Mouse (Mus musculus): ENCODE data around the gene Plekho1. TPM values are rescaled to one million over a fixed set of nuclear protein-coding genes. Genes with fewer than 3 reads are reported as not detected.
"Not testable (repeated sequence)": the region's sequence is repeated elsewhere in the genome, so short reads cannot be mapped to it uniquely, and the experiment has no call there.

Plekho1 gene
- polyA plus RNA-seq, 1 experiment from 2014 or later = 69.6 TPM

DNA sequence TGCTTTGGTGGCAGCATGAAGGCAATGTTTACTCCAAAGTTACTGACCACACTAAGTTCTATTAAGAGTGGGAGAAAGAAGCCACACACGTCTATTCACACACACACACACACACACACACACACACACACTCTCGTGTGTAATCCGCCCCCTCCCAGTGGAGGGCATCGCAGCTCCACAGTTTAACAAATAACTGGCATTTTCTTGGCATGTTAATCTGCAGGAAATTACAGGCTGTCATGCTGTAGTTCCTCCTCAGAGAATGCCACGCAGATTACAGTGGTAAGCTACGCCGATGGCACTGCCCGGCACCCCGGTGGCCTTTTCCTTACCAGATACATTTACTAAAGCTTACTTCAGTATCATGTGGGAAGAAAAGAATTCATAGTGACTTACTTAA is 17.5 kb downstream of the Plekho1 start:
- H3K4me2 ChIP-seq = no peak overlapping the region
- 69% methylated on average over 9 of the region's 9 CpGs for WGBS

DNA sequence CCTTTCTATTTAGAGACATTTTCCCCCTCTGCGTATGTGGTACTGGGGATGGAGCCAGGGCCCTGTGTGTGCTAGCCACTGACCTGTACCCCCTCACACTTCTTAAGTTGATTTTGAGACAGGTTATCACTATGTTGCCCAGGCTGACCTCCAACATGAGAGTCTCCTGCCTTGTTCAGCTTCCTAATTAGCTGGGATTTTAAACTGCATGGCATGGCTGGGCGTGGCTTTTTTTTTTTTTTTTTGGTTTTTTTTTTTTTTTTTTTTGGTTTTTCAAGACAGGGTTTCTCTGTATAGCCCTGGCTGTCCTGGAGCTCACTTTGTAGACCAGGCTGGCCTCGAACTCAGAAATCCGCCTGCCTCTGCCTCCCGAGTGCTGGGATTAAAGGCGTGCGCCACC is 18.2 kb downstream of the Plekho1 start:
- Histone ChIP-seq H3K4me1 (replicated peaks) (peaks cover 18% of the 10 kb centered on the region), H3K27ac (peak overlapping the region; percentile 55)
- not testable (repeated sequence) for H3K36me3 ChIP-seq; H3K4me2 ChIP-seq; H3K4me3 ChIP-seq; H3K27me3 ChIP-seq; H3K9ac ChIP-seq; H3K9me3 ChIP-seq (replicated peaks)
- peak; percentile 37; the same call in 1 of the 2 replicates for ATAC-seq (replicated peaks; ENCODE audit: insufficient number of reproducible peaks, insufficient read depth, low FRiP score, low read depth)
- 82% methylated on average over 7 of the region's 7 CpGs for WGBS

More for the DNA sequence above, 17.5 kb downstream of the Plekho1 start:
- no peak for ATAC-seq (replicated peaks; ENCODE audit: insufficient number of reproducible peaks, insufficient read depth, low FRiP score, low read depth)
- H3K4me3 ChIP-seq = no peak overlapping the region
- no peaks in the 10 kb centered on the region for H3K36me3 ChIP-seq
- no peaks in the 10 kb centered on the region for H3K27me3 ChIP-seq
- peaks cover 12% of the 10 kb centered on the region for H3K4me1 ChIP-seq (replicated peaks)
- peak overlapping the region; percentile 3; the same call in 1 of the 2 replicates for H3K27ac ChIP-seq
- no peak overlapping the region for H3K9ac ChIP-seq
- H3K9me3 ChIP-seq (replicated peaks) = no peaks in the 10 kb centered on the region

DNA sequence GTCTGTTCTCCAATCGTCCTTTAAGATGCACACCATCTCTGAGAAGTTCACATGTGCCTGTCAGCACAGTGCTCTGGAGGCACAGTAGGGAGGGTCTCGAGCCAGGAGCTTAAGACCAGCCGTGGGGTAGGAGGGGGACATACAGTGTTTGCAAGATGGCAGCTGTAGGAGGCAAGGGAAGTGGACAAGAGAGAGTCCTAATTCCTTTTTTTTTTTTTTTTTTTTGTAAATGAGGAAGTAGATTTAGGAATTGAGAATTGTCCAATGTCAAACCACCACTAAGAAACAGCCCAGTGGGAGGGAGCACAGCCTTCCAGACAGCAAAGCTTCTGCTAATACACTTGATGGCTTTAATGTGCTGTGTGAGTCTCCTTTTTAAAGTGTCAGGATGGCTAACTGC is 18.7 kb downstream of the Plekho1 start:
- no peaks in the 10 kb centered on the region for H3K36me3 ChIP-seq
- no peak; the same call in 1 of the 2 replicates for ATAC-seq (replicated peaks; ENCODE audit: insufficient number of reproducible peaks, insufficient read depth, low FRiP score, low read depth)
- H3K9ac ChIP-seq = no peak overlapping the region
- H3K9me3 ChIP-seq (replicated peaks) = no peaks in the 10 kb centered on the region
- no peaks in the 10 kb centered on the region for H3K27me3 ChIP-seq
- H3K4me2 ChIP-seq = no peak overlapping the region
- peaks cover 18% of the 10 kb centered on the region for H3K4me1 ChIP-seq (replicated peaks)
- peak overlapping the region; percentile 55 for H3K27ac ChIP-seq
- H3K4me3 ChIP-seq = no peak overlapping the region
- WGBS = 58% methylated on average over 3 of the region's 3 CpGs

DNA sequence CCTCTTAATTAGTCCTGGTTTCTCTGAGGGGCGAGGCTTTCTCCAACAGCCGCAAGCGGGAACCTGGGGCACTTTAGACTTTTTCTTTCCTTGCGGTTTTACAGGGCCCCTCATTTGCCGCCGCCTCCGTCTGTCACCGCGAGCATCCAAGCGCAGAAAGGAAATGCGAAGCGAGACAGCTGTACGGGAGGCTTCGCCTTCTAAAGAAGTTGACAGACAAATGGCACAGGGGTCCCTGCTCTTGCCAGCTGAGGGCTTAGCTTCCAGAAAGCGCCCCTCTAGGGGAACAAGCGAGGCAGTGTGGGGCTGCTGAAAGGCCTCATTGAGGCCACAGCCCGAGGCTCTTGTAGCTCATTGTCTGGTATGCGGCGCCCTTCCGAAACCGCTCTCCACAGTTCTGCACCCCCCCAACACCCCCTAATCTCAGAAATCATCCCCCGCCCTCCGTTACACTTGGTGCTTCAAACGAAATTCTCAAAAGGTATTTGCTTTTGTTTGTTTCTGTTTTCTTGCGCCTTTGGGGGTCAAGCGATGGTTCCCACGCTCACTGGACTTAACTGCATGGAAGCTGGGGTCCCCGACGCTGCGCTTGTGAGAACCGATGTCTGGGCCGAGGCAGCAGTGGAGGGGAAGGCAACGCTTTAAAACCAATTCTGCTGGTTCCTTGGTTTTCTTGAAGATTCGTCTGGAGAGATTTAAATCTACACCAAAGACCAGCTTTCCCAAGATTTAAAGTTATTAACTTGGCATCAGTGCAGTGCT is 22.7 kb downstream of the Plekho1 start:
- H3K4me3 ChIP-seq = peak overlapping the region; percentile 39
- no peak; the same call in 1 of the 2 replicates for ATAC-seq (replicated peaks; ENCODE audit: insufficient number of reproducible peaks, insufficient read depth, low FRiP score, low read depth)
- 12% methylated on average over 34 of the region's 34 CpGs for WGBS
- H3K4me1 ChIP-seq (replicated peaks) = peaks cover 14% of the 10 kb centered on the region
- no peaks in the 10 kb centered on the region for H3K27me3 ChIP-seq
- no peaks in the 10 kb centered on the region for H3K9me3 ChIP-seq (replicated peaks)
- peak overlapping the region; percentile 72 for H3K4me2 ChIP-seq
- no peaks in the 10 kb centered on the region for H3K36me3 ChIP-seq
- H3K27ac ChIP-seq = peak overlapping the region; percentile 57
- peak overlapping the region; percentile 65 for H3K9ac ChIP-seq

DNA sequence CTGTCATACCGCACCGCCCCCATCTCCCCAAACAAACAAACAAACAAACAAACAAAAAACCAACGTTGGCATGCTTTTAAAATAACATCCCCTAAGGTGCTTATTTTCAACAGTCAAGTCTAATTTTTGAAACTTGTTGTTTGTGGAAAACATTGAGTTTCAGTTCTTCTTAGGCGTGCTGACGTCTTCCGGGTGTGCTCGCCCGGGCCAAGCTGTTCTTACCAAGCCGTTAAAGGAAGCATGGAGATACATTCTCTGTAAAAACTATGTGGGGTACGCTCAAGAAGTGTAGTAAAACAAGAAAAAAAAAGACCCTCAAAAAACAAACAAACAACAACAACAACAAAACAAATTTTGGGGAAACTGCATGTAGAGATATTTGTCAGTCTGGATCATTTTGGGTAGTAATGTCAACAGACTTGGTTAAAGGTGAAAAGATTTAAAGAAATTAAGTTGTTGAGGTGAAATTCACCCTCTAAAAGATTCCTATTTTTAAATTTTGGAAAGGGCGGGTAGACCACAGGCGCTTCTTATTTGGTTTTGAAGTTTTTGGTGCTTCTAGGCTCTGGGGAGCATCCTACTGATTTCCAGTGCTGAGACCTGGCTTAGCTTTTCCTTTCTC is 23.4 kb downstream of the Plekho1 start:
- no peak for ATAC-seq (replicated peaks; ENCODE audit: insufficient number of reproducible peaks, insufficient read depth, low FRiP score, low read depth)
- Histone ChIP-seq H3K36me3 (no peaks in the 10 kb centered on the region), H3K4me2 (peak overlapping the region; percentile 72), H3K27ac (peak overlapping the region; percentile 57), H3K4me1 (replicated peaks) (peaks cover 12% of the 10 kb centered on the region), H3K27me3 (no peaks in the 10 kb centered on the region), H3K4me3 (peak overlapping the region; percentile 39), H3K9me3 (replicated peaks) (no peaks in the 10 kb centered on the region), H3K9ac (peak overlapping the region; percentile 65; the same call in 1 of the 2 replicates)
- 75% methylated on average over 12 of the region's 12 CpGs for WGBS

DNA sequence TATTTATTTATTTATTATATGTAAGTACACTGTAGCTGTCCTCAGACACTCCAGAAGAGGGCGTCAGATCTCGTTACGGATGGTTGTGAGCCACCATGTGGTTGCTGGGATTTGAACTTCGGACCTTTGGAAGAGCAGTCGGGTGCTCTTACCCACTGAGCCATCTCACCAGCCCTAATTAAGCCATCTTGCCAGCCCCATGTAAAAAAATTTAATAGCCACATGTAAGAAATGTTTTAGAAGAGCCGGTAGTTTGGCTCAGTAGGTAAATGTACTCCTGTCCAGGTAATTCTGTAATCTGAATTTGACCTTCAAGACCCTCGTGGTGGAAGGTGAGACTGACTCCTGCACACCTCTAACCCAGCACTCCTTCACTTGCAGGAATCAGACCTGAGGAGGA is 25.1 kb downstream of the Plekho1 start:
- not testable (repeated sequence) for ATAC-seq (replicated peaks; ENCODE audit: insufficient number of reproducible peaks, insufficient read depth, low FRiP score, low read depth); H3K9ac ChIP-seq; H3K9me3 ChIP-seq (replicated peaks); H3K27ac ChIP-seq; H3K4me3 ChIP-seq; H3K4me2 ChIP-seq; H3K27me3 ChIP-seq; H3K36me3 ChIP-seq
- WGBS = 68% methylated on average over 7 of the region's 7 CpGs
- H3K4me1 ChIP-seq (replicated peaks) = peaks cover 12% of the 10 kb centered on the region

DNA sequence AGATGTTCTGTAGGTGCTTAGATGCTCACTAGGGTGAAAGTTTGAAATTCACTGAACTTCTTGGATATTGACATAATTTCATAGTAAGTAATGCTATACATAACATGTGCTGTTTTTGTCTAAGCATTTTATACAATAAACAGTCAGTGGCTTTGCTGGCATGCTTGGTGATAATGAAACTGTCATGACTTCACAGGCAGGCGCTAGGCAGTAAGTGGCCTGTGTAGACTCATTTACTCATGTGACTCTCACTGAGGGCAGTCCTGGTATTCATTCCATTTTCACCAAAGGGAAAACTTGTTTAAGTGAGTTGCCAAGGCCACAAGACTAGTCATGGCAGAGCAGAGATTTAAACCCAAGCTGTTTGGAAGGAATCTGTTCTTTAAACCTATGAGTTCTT is 26.5 kb downstream of the Plekho1 start:
- WGBS = 44% methylated on average over 1 of the region's 1 CpGs
- peaks cover 12% of the 10 kb centered on the region for H3K4me1 ChIP-seq (replicated peaks)
- no peak overlapping the region for H3K9ac ChIP-seq
- H3K4me2 ChIP-seq = no peak overlapping the region
- H3K4me3 ChIP-seq = no peak overlapping the region
- ATAC-seq (replicated peaks; ENCODE audit: insufficient number of reproducible peaks, insufficient read depth, low FRiP score, low read depth) = no peak
- no peak overlapping the region for H3K27ac ChIP-seq
- no peaks in the 10 kb centered on the region for H3K36me3 ChIP-seq
- no peaks in the 10 kb centered on the region for H3K9me3 ChIP-seq (replicated peaks)
- H3K27me3 ChIP-seq = no peaks in the 10 kb centered on the region

DNA sequence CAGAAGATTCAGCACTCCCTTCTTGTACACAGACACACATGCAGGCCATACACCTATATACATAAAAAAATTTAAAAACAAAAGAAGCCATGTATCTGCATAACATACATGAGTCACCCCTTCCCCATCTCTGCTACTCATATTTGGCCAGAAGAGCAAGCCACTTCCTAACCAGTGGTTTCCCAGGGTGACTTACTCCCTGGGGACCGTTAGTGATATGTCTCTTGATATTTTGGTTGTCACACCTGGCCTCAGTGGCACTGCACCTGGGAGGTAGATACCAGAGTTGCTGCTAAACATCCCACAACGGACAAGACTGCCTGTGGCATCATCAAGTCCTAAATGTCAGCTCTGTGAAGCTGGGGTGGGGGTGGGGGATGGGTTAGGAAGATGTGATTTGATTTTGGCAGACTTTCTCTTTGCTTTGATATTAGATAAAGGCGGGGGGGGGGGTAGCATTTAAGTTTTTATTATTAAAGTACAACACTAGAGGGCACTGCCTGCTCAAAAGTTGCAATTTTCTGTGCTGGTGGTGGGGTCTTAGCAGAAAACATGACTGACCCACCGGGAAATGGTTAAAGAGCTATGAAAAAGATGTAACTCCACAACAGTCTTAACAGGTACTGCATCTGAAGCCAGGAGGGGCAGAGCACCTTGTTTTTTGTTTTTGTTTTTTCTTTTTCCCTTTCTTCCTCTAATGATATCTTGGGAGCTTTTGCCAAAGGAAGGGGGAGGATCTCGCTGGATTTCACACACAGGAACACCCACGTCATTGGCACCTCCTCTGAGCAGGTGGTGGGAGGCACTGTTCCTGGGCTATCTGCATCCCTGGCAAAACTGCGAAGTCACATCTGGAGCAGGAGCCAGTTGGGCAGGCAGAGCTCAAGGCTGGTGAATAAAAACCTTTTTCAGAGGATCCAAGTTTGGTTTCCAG is 30.0 kb downstream of the Plekho1 start:
- WGBS = 7% methylated on average over 7 of the region's 7 CpGs
- no peaks in the 10 kb centered on the region for H3K36me3 ChIP-seq
- H3K4me2 ChIP-seq = peak overlapping the region; percentile 55
- no peaks in the 10 kb centered on the region for H3K27me3 ChIP-seq
- no peaks in the 10 kb centered on the region for H3K9me3 ChIP-seq (replicated peaks)
- H3K9ac ChIP-seq = no peak overlapping the region
- ATAC-seq (replicated peaks; ENCODE audit: insufficient number of reproducible peaks, insufficient read depth, low FRiP score, low read depth) = no peak
- peak overlapping the region; percentile 38; the same call in 1 of the 2 replicates for H3K27ac ChIP-seq
- H3K4me3 ChIP-seq = peak overlapping the region; percentile 22; the same call in 1 of the 2 replicates
- H3K4me1 ChIP-seq (replicated peaks) = peaks cover 19% of the 10 kb centered on the region

DNA sequence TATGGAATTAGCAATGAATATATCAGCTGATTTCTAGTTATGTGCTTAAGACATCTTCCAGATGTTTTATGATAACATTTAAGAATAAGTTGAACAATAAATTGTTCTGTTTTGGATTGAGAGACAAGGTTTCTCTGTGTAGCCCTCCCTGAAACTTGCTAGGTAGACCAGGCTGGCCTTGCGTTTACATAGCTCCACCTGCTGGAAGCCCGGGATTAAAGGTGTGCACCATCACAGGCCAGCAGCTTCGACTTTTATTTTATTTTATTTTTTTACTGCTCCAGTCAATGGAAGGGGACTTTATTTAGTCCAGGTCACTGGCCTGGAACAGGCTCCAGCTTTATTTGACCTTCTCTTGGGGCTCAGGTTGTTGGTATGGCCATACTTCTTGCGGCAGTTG is 32.1 kb downstream of the Plekho1 start:
- peaks cover 23% of the 10 kb centered on the region for H3K4me1 ChIP-seq (replicated peaks)
- no peaks in the 10 kb centered on the region for H3K27me3 ChIP-seq
- no peak overlapping the region for H3K9ac ChIP-seq
- no peak for ATAC-seq (replicated peaks; ENCODE audit: insufficient number of reproducible peaks, insufficient read depth, low FRiP score, low read depth)
- WGBS = 39% methylated on average over 4 of the region's 4 CpGs
- H3K4me3 ChIP-seq = no peak overlapping the region
- H3K9me3 ChIP-seq (replicated peaks) = no peaks in the 10 kb centered on the region
- no peak overlapping the region for H3K27ac ChIP-seq
- no peaks in the 10 kb centered on the region for H3K36me3 ChIP-seq
- H3K4me2 ChIP-seq = no peak overlapping the region

DNA sequence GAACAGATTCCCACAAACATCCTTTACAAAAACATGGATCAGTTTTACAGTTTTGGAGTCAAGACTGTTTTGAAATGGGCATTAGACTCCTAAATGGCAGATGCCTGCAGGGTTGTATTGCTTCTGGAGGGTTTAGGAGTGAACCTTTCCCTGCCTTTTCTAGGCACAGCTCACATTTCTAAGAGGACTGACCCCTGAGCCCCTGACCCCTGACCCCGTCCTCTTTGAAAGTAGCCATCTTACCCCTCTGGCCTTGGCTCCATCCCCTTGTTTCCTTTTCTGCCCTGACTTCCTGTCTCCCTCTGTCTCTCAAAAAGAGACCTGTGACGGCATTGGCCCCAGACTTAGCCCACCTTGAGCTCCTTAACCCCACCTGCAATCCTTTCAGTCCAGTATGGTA is 32.6 kb downstream of the Plekho1 start:
- H3K4me3 ChIP-seq = no peak overlapping the region
- no peak for ATAC-seq (replicated peaks; ENCODE audit: insufficient number of reproducible peaks, insufficient read depth, low FRiP score, low read depth)
- H3K4me2 ChIP-seq = no peak overlapping the region
- H3K9ac ChIP-seq = no peak overlapping the region
- H3K27ac ChIP-seq = no peak overlapping the region
- no peaks in the 10 kb centered on the region for H3K9me3 ChIP-seq (replicated peaks)
- no peaks in the 10 kb centered on the region for H3K27me3 ChIP-seq
- H3K36me3 ChIP-seq = no peaks in the 10 kb centered on the region
- 64% methylated on average over 2 of the region's 2 CpGs for WGBS
- peaks cover 26% of the 10 kb centered on the region for H3K4me1 ChIP-seq (replicated peaks)

DNA sequence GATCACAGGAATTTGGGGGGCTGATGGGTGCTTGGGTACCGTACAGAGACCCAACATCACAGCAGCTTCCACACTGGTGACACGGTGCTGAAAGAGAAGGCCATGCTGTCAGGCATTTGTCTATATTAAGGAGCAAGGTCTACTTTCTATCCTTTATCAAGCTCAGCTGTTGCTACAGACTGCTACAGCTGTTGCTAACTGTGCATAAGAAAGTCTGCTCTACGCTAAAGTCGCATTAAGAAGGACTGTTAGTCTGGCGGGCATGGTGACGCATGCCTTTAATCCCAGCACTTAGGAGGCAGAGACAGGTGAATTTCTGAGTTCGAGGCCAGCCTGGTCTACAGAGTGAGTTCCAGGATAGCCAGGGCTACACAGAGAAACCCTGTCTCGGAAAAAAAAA is 33.6 kb downstream of the Plekho1 start:
- H3K27ac ChIP-seq = peak overlapping the region; percentile 82
- not testable (repeated sequence) for ATAC-seq (replicated peaks; ENCODE audit: insufficient number of reproducible peaks, insufficient read depth, low FRiP score, low read depth)

More for the DNA sequence above, 33.6 kb downstream of the Plekho1 start:
- H3K27me3 ChIP-seq; H3K9ac ChIP-seq; H3K4me3 ChIP-seq; H3K4me2 ChIP-seq; H3K36me3 ChIP-seq; H3K9me3 ChIP-seq (replicated peaks): not testable (repeated sequence)
- WGBS = 66% methylated on average over 8 of the region's 8 CpGs
- H3K4me1 ChIP-seq (replicated peaks) = peaks cover 36% of the 10 kb centered on the region
